Mouse (Mus musculus): ENCODE data around the gene Taf1. TPM values are rescaled to one million over a fixed set of nuclear protein-coding genes. Genes with fewer than 3 reads are reported as not detected.

Gene Taf1
- total RNA-seq, 2 experiments from 2014 or later, result 10.4 to 14.3 TPM

Other genes starting within 250 kb of the Taf1 start
- 1 to 10 TPM; 1.4 to 1.6 TPM for gene Nlgn3, start 233.6 kb upstream of the Taf1 start, total RNA-seq (2021)
- 1 to 10 TPM; 1.8 to 2.1 TPM for gene Gjb1, start 156.4 kb upstream of the Taf1 start, total RNA-seq (2021)
- 10 to 100 TPM; 10.1 to 21.4 TPM for gene Zmym3, start 111.9 kb upstream of the Taf1 start, total RNA-seq (2021)
- gene Nono, start 103.4 kb upstream of the Taf1 start, total RNA-seq (2021), result 10 to 100 TPM; 91.9 to 98.8 TPM
- gene Itgb1bp2, start 83.6 kb upstream of the Taf1 start, total RNA-seq (2021), result 100 to 1,000 TPM; 531 to 549 TPM
- 10 to 100 TPM; 56.5 to 82.2 TPM for gene Ogt, start 107.3 kb downstream of the Taf1 start, total RNA-seq (2021)
- under 1 TPM; 0.29 to 0.40 TPM for gene Cxcr3, start 201.5 kb downstream of the Taf1 start, total RNA-seq (2021)